Mouse (Mus musculus): ENCODE measurements around the gene Rilp.

Gene Rilp

GRCm38 (mm10) chr11:75559870-75560504 lies 50.1 kb downstream of the Rilp start:
- DNase-seq = no peak

- DNase-seq = peak; percentile 94
These were observed 50.9 kb downstream of the Rilp start for GRCm38 (mm10) chr11:75560530-75561409.

DNA sequence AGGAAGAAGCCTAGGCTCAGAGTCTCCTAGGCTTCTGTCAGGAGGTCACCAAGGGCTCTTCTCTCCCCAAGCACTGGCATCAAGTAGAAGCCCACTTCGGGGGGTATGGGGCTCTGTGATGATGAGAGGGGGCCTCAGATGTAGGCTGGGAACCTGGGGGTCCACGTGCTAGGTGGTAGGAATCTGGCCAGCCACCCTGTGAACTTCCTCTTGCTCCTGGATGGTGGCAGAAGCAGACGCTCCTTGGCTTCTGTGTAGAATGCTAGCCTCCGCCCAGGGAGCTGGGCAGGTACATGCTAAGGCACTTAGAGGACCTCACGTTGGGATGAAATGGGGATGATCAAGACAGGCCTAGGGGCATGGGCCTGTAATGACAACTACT lies 51.5 kb downstream of the Rilp start:
- peak; percentile 91 for DNase-seq

Measured in heart, adult 11 months (tissue).